In the genomic region with DNA sequence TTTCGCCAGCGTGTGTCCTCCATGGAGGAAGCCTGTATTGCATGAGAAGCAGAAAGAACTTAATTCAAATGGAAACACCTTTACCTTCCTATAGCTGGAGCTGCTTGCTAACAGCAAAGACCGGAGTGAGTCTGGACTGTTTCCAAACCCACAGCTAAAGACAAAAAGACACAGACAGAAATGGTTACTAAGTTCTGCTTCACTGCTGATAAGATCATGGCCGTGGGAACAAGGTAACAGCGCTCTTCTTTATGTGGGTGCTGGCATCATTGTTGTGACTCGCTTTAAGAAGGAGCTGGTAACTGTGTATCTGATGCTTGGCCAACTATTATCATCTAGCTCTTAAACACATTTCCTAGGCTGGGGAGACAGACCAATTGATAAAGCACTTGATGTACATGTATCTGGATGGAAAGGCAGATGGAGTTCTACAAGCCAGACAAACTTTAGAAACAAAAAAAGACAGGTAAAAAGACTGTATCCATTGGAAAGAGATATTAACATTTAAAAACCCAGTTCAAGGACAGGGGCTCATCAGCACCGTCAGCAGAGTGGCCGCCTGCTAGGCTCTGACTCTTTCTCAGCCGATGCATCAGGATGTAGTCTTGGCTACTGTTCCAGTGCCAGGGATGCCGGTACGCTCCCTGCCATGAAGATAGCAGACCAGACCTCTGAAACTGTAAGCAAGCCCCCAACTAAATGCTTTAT, we compare ENCODE assay signal across 17 mouse cellular contexts. TPM values are rescaled to one million over a fixed set of nuclear protein-coding genes. Genes with fewer than 3 reads are reported as not detected.
DNase-seq lines count a peak whose midpoint lies in the region; ATAC-seq and TF ChIP-seq lines count a peak whose summit lies in the region.
"Had no signal": no experiment of that assay in that cellular context is flagged by ENCODE, and none has a peak within 500 bp of the region (broad histone marks: within the 10 kb centered on the region; RNA-seq: fewer than 3 reads in every experiment).

No protein-coding gene starts in this region.

- no peak for TF ChIP-seq POLR2A in small intestine, adult 2 months (IDR thresholded peaks at IDR 0.05; ENCODE audit: low read depth, low read length)

- peaks cover 17% of the 10 kb centered on the region for H3K4me1 ChIP-seq in small intestine, adult 2 months (ENCODE audit: control insufficient read depth, insufficient read depth, insufficient read length, low read length)

- H3K4me3 ChIP-seq in small intestine, adult 2 months (ENCODE audit: low read depth, low read length): no peak overlapping the region
- H3K4me3 ChIP-seq: embryonic facial prominence, embryonic 12.5 days; limb, embryonic 12.5 days had no signal

- TF ChIP-seq CTCF in small intestine, adult 2 months (IDR thresholded peaks at IDR 0.05; ENCODE audit: extremely low read depth, insufficient read length, insufficient replicate concordance, low read depth, low read length): no peak

- ATAC-seq in hematopoietic stem cell, adult 5-6 weeks (replicated peaks in 1 of 2; ENCODE audit: insufficient read depth in 1 of 2, low FRiP score in 2 of 2, low TSS enrichment in 1 of 2, low read depth in 1 of 2, poor library complexity in 2 of 2, severe bottlenecking in 2 of 2): peak; percentile 5 to 26; a peak in 2 of 4 replicates
- no peak for ATAC-seq in erythroblast, adult 5-6 weeks (replicated peaks; ENCODE audit: low FRiP score, poor library complexity, severe bottlenecking)
- ATAC-seq: forebrain, embryonic 14.5 days; hindbrain, postnatal 0 days had no signal

- no peaks in the 10 kb centered on the region for H3K36me3 ChIP-seq in small intestine, adult 2 months (ENCODE audit: control insufficient read depth, insufficient read depth, low read length)
- H3K36me3 ChIP-seq: embryonic facial prominence, embryonic 12.5 days; limb, embryonic 12.5 days had no signal

- peak; percentile 82 for DNase-seq in heart, adult 11 months
- DNase-seq in heart, postnatal 10 days: no peak
- DNase-seq in testis, postnatal 14 days (ENCODE audit: low spot score): peak; percentile 78
- no peak for DNase-seq in testis, postnatal 10 days (ENCODE audit: low spot score)
- no peak for DNase-seq in left cerebral cortex, adult 18-20 months (ENCODE audit: low spot score in 2 of 2)
- DNase-seq: B cell, adult 2 months; cerebellum, adult 8-10 months; gastrocnemius, postnatal 10 days; lung, postnatal 10 days had no signal

- H3K27ac ChIP-seq in small intestine, adult 2 months (ENCODE audit: insufficient read depth, low read depth, low read length): peak overlapping the region; percentile 3; the same call in 1 of the 2 replicates
- H3K27ac ChIP-seq: embryonic facial prominence, embryonic 12.5 days; hindbrain, postnatal 0 days; kidney, postnatal 0 days; limb, embryonic 12.5 days had no signal

- WGBS in small intestine, adult 2 months: 78% methylated on average over 11 of the region's 11 CpGs

- H3K27me3 ChIP-seq in small intestine, adult 2 months (ENCODE audit: control insufficient read depth, insufficient read depth, low read length): no peaks in the 10 kb centered on the region
- H3K27me3 ChIP-seq: embryonic facial prominence, embryonic 12.5 days; limb, embryonic 12.5 days had no signal

- intact Hi-C loops in heart, postnatal 10 days (cut with DNase I): no loop called here

RNA-seq across cellular contexts. Expression of a gene that starts 6.4 kb away (rescaled TPM):
- 10 to 100 TPM; 33.4 to 36.7 TPM for total RNA-seq in heart, postnatal 10 days (2021)
- 57.2 and 79.3 TPM in 2 replicates for total RNA-seq in hematopoietic stem cell, adult 5-6 weeks (2017)
- polyA plus RNA-seq in small intestine, adult 2 months (2012; rRNA removed): 1.4 and 4.3 TPM in 2 replicates
- total RNA-seq in left cerebral cortex, adult 18-20 months (2021): 10 to 100 TPM; 95.7 to 98.4 TPM
- total RNA-seq in erythroblast, adult 5-6 weeks (2015; ENCODE audit: low replicate concordance): 4.0 and 6.1 TPM in 2 replicates
- total RNA-seq in erythroblast, adult 5-6 weeks (2017; ENCODE audit: low replicate concordance): 5.4 and 9.1 TPM in 2 replicates

Comparison
In these comparisons a context has a peak if more than half of its experiments do, and no peak if none do; other contexts are left out.
1. DNase-seq: peak in heart, adult 11 months (single experiment) and testis, postnatal 14 days (single experiment); none in heart, postnatal 10 days (0 of 2), testis, postnatal 10 days (single experiment) and left cerebral cortex, adult 18-20 months (0 of 2).